Mouse (Mus musculus) stomach, embryonic 14.5 days (tissue): ENCODE results near the gene Adam12. TPM values are rescaled to one million over a fixed set of nuclear protein-coding genes. Genes with fewer than 3 reads are reported as not detected.

Experiments used
- ATAC-seq: fragments of 200-750 bp; cut with Nextera tagmentation; 2 replicates; pipeline ENCODE4 v1.8.0; 2017; ENCODE audit warnings: low read depth, moderate TSS enrichment; ENCODE audit not compliant: insufficient number of reproducible peaks, insufficient read depth, low FRiP score
- H3K27ac ChIP-seq: fragments of 300-500 bp; sonication (generic); 2 replicates; pipeline ENCODE4 v1.5.1; 2014; ENCODE audit warnings: mild to moderate bottlenecking, low read length, moderate library complexity, mixed read lengths
- H3K27me3 ChIP-seq: fragments of 300-500 bp; sonication (generic); 2 replicates; pipeline ENCODE4 v1.6.1; 2014; ENCODE audit warnings: low read length, control low read depth, mixed read lengths; ENCODE audit not compliant: control insufficient read depth, insufficient read depth
- H3K36me3 ChIP-seq: fragments of 300-500 bp; sonication (generic); 2 replicates; pipeline ENCODE4 v1.6.1; 2014; ENCODE audit warnings: mild to moderate bottlenecking, control low read depth, low read length, moderate library complexity, mixed read lengths; ENCODE audit not compliant: control insufficient read depth, insufficient read depth
- H3K4me1 ChIP-seq: fragments of 300-500 bp; sonication (generic); 2 replicates; pipeline ENCODE4 v1.6.1; 2014; ENCODE audit warnings: low read length, control low read depth, mixed read lengths; ENCODE audit not compliant: control insufficient read depth, insufficient read depth
- H3K4me2 ChIP-seq: fragments of 300-500 bp; sonication (generic); replicated peaks from 2 replicates; pipeline ENCODE4 v1.6.1; 2014; ENCODE audit warnings: low read depth, low read length, control low read depth
- H3K4me3 ChIP-seq: fragments of 300-500 bp; sonication (generic); 2 replicates; pipeline ENCODE4 v1.5.1; 2014; ENCODE audit warnings: low read depth, low read length, control low read depth
- H3K9ac ChIP-seq: fragments of 300-500 bp; sonication (generic); replicated peaks from 2 replicates; pipeline ENCODE4 v1.6.1; 2014; ENCODE audit warnings: low read depth, mild to moderate bottlenecking, control low read depth, low read length, moderate library complexity, mixed read lengths
- H3K9me3 ChIP-seq: fragments of 300-500 bp; sonication (generic); 2 replicates; pipeline ENCODE4 v1.6.1; 2016; ENCODE audit warnings: low read depth, low read length, control low read depth; ENCODE audit not compliant: control insufficient read depth
- WGBS: fragments of 180-500 bp; shearing (Covaris S2); extraction: QIAGEN DNeasy Blood & Tissue Kit; methylation state at CpG from one replicate; pipeline ENCODE4 v1.1.7; 2014; 5-methylcytosine and 5-hydroxymethylcytosine counted together
- polyA plus RNA-seq: library from polyadenylated mRNA; unstranded; fragments of >200 nt; fragmentation: Nextera tagmentation; extraction: Ambion mirVana; gene quantifications from 2 replicates; pipeline ENCODE4 v1.2.1, GENCODE M21; 2014

Gene Adam12
- polyA plus RNA-seq, 1 experiment from 2014 or later = 10.9 TPM

GRCm38 (mm10) chr7:133951777-133952545, 280.0 kb downstream of the Adam12 start:
- ATAC-seq = no peak
- peaks cover 5% of the 10 kb centered on the region; the same call in 1 of the 2 replicates for H3K4me1 ChIP-seq
- no peak overlapping the region for H3K9ac ChIP-seq
- no peaks in the 10 kb centered on the region for H3K27me3 ChIP-seq
- H3K9me3 ChIP-seq = no peaks in the 10 kb centered on the region
- H3K27ac ChIP-seq = no peak overlapping the region
- 81% methylated on average over 14 of the region's 14 CpGs for WGBS
- no peak overlapping the region for H3K4me2 ChIP-seq
- H3K4me3 ChIP-seq = no peak overlapping the region
- H3K36me3 ChIP-seq = no peaks in the 10 kb centered on the region

GRCm38 (mm10) chr7:133947360-133947759, 284.6 kb downstream of the Adam12 start:
- no peaks in the 10 kb centered on the region for H3K9me3 ChIP-seq
- no peak overlapping the region for H3K9ac ChIP-seq
- no peaks in the 10 kb centered on the region for H3K27me3 ChIP-seq
- no peak for ATAC-seq
- no peak overlapping the region for H3K4me2 ChIP-seq
- WGBS = 83% methylated on average over 2 of the region's 2 CpGs
- H3K27ac ChIP-seq = no peak overlapping the region
- no peaks in the 10 kb centered on the region; the same call in 1 of the 2 replicates for H3K4me1 ChIP-seq
- no peaks in the 10 kb centered on the region for H3K36me3 ChIP-seq
- no peak overlapping the region for H3K4me3 ChIP-seq

GRCm38 (mm10) chr7:133946757-133947345, 285.1 kb downstream of the Adam12 start:
- no peaks in the 10 kb centered on the region for H3K9me3 ChIP-seq
- no peaks in the 10 kb centered on the region for H3K4me1 ChIP-seq
- no peaks in the 10 kb centered on the region for H3K36me3 ChIP-seq
- no peak overlapping the region for H3K4me3 ChIP-seq
- WGBS = 15% methylated on average over 2 of the region's 2 CpGs
- no peak; the same call in 1 of the 2 replicates for ATAC-seq
- no peak overlapping the region for H3K4me2 ChIP-seq
- H3K27me3 ChIP-seq = no peaks in the 10 kb centered on the region
- H3K27ac ChIP-seq = no peak overlapping the region
- no peak overlapping the region for H3K9ac ChIP-seq

- H3K9me3 ChIP-seq = no peaks in the 10 kb centered on the region
- H3K36me3 ChIP-seq = no peaks in the 10 kb centered on the region
- H3K9ac ChIP-seq = no peak overlapping the region
- H3K4me1 ChIP-seq = no peaks in the 10 kb centered on the region
- no peak overlapping the region for H3K4me2 ChIP-seq
- H3K4me3 ChIP-seq = no peak overlapping the region
- WGBS = 77% methylated on average over 4 of the region's 4 CpGs
- H3K27ac ChIP-seq = no peak overlapping the region
- no peak for ATAC-seq
- no peaks in the 10 kb centered on the region for H3K27me3 ChIP-seq
Measured at GRCm38 (mm10) chr7:133946113-133946512, 285.8 kb downstream of the Adam12 start.

- ATAC-seq = no peak
- H3K27ac ChIP-seq = no peak overlapping the region
- no peaks in the 10 kb centered on the region for H3K4me1 ChIP-seq
- no peaks in the 10 kb centered on the region for H3K36me3 ChIP-seq
- 47% methylated on average over 4 of the region's 4 CpGs for WGBS
- H3K4me3 ChIP-seq = no peak overlapping the region
- no peak overlapping the region for H3K4me2 ChIP-seq
- 0 out of 2 replicates have a peak, but pooled peaks cover 8% of the 10 kb centered on the region for H3K27me3 ChIP-seq
- no peak overlapping the region for H3K9ac ChIP-seq
- no peaks in the 10 kb centered on the region for H3K9me3 ChIP-seq
Measured at GRCm38 (mm10) chr7:133940405-133940804, 291.5 kb downstream of the Adam12 start.

GRCm38 (mm10) chr7:133937473-133937872, 294.5 kb downstream of the Adam12 start:
- 84% methylated on average over 3 of the region's 3 CpGs for WGBS

GRCm38 (mm10) chr7:133936377-133936776, 295.6 kb downstream of the Adam12 start:
- Histone ChIP-seq H3K27ac (no peak overlapping the region), H3K36me3 (no peaks in the 10 kb centered on the region), H3K9me3 (no peaks in the 10 kb centered on the region), H3K4me3 (no peak overlapping the region), H3K27me3 (0 out of 2 replicates have a peak, but pooled peaks cover 8% of the 10 kb centered on the region), H3K4me2 (no peak overlapping the region), H3K4me1 (peaks cover 14% of the 10 kb centered on the region; the same call in 1 of the 2 replicates), H3K9ac (no peak overlapping the region)
- 79% methylated on average over 4 of the region's 4 CpGs for WGBS
- no peak for ATAC-seq

More at GRCm38 (mm10) chr7:133937473-133937872, 294.5 kb downstream of the Adam12 start:
- Histone ChIP-seq H3K27me3 (0 out of 2 replicates have a peak, but pooled peaks cover 8% of the 10 kb centered on the region), H3K4me3 (no peak overlapping the region), H3K4me1 (peaks cover 14% of the 10 kb centered on the region; the same call in 1 of the 2 replicates), H3K9ac (no peak overlapping the region), H3K27ac (no peak overlapping the region), H3K36me3 (no peaks in the 10 kb centered on the region), H3K9me3 (no peaks in the 10 kb centered on the region), H3K4me2 (no peak overlapping the region)
- ATAC-seq = no peak

GRCm38 (mm10) chr7:133933378-133933777, 298.6 kb downstream of the Adam12 start:
- H3K9ac ChIP-seq = no peak overlapping the region
- peak overlapping the region; percentile 50; the same call in 1 of the 2 replicates for H3K27ac ChIP-seq
- peak; percentile 73; the same call in 1 of the 2 replicates for ATAC-seq
- peaks cover 14% of the 10 kb centered on the region; the same call in 1 of the 2 replicates for H3K4me1 ChIP-seq
- H3K4me2 ChIP-seq = no peak overlapping the region
- 28% methylated on average over 6 of the region's 6 CpGs for WGBS
- peaks cover 10% of the 10 kb centered on the region; the same call in 1 of the 2 replicates for H3K27me3 ChIP-seq
- H3K9me3 ChIP-seq = no peaks in the 10 kb centered on the region
- no peak overlapping the region for H3K4me3 ChIP-seq
- H3K36me3 ChIP-seq = no peaks in the 10 kb centered on the region
